Mouse (Mus musculus): Measurements from ENCODE around the gene Lasp1. TPM values are rescaled to one million over a fixed set of nuclear protein-coding genes. Genes with fewer than 3 reads are reported as not detected.
A peak's percentile ranks its signal among the peaks of the same experiment; 100 is the strongest.
"Not testable (repeated sequence)": the region's sequence is repeated elsewhere in the genome, so short reads cannot be mapped to it uniquely, and the experiment has no call there.

Lasp1 gene
- 10 to 100 TPM; 46.3 to 68.4 TPM for total RNA-seq (2021)
- long read RNA-seq, experiment 1, transcript Lasp1-201 (7 exons, 3,540 nt): major isoform, 78 of 121 reads
- long read RNA-seq, experiment 1, transcript Lasp1-205 (3 exons, 758 nt): minor isoform, 16 of 121 reads
- long read RNA-seq, experiment 1, partial matches to known transcripts: 5 of 121 reads
- long read RNA-seq, experiment 1, other reads (novel, unspliced or antisense): 22 of 121 reads
- long read RNA-seq, experiment 2, transcript Lasp1-201 (7 exons, 3,540 nt): major isoform, 57 of 80 reads
- long read RNA-seq, experiment 2, transcript Lasp1-205 (3 exons, 758 nt): minor isoform, 10 of 80 reads
- long read RNA-seq, experiment 2, partial matches to known transcripts: 11 of 80 reads
- long read RNA-seq, experiment 2, other reads (novel, unspliced or antisense): 2 of 80 reads

- peak; percentile 80 for DNase-seq
Measured at GRCm38 (mm10) chr11:97798782-97799145, at the start of gene Lasp1. Lasp1 (plus strand) TSS chr11:97799000.

DNA sequence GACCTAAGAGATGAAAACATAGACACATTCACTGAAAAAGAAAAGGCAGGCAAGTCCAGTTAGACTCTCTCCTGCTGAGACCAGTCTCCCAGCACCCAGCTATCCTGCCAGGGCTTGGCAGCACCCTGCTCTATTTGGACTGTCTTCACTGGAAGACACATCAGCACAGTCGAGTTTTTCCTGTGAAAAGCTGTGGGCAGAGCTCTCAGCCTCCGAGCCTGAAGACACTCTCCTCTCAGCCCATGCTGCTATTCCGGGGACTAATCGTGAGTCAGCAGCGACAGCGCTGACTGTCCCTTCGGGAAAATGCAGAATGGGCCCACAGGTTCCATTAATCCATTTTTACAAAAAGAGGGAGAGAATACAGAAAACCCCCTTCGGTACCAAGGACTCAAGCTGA lies 45.5 kb upstream of the Lasp1 start:
- no peak for DNase-seq

- no peak for DNase-seq
Measured at GRCm38 (mm10) chr11:97758125-97758524, 40.7 kb upstream of the Lasp1 start.

- no peak for DNase-seq
Measured at GRCm38 (mm10) chr11:97758942-97759341, 39.9 kb upstream of the Lasp1 start.

- DNase-seq: no peak
Measured at GRCm38 (mm10) chr11:97761638-97762037, 37.2 kb upstream of the Lasp1 start.

GRCm38 (mm10) chr11:97766154-97766881 lies 32.5 kb upstream of the Lasp1 start, which contains the start of gene Cwc25:
Cwc25 (minus strand) TSS chr11:97766556.
- DNase-seq: peak; percentile 91

- no peak for DNase-seq
Measured at GRCm38 (mm10) chr11:97769704-97770103, 29.1 kb upstream of the Lasp1 start.

- no peak for DNase-seq
Measured at GRCm38 (mm10) chr11:97771410-97771809, 27.4 kb upstream of the Lasp1 start.

- DNase-seq: no peak
Measured at GRCm38 (mm10) chr11:97775186-97775585, 23.6 kb upstream of the Lasp1 start.

DNA sequence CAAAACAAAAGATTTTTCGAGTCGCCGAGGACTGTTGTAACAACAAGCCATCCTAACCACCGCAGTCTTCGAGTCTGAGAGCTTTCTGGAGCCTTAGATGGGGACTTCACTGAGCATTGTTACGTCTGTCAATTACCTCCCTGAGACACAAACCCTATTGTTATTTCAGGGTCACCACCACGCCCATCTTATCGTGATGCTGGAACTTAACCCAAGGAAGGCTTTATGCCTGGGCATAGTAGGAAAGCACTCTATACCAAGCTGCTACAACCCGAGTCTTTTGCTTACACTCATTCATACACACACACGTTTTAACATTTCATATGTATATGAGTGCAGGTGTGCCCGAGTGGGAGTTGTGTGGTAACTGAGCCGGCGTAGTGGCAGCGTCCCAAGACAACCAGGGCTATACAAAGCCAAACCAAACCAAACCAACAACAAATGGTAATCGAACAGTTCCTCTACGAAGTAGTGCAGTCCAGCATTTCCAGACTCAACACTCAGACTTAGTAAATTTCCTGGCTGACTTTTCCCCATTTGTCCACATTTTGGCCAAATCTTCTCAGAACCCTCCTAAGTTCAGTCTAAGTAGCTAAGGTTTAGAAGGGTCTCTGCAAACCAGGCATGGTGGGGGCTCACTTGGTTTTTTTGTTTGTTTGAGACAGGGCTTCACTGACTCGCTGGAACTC lies 22.8 kb upstream of the Lasp1 start, which contains the start of gene 1700001P01Rik:
1700001P01Rik (minus strand) TSS at position 111 of the 689 bp plus-strand sequence.
- DNase-seq: no peak

DNA sequence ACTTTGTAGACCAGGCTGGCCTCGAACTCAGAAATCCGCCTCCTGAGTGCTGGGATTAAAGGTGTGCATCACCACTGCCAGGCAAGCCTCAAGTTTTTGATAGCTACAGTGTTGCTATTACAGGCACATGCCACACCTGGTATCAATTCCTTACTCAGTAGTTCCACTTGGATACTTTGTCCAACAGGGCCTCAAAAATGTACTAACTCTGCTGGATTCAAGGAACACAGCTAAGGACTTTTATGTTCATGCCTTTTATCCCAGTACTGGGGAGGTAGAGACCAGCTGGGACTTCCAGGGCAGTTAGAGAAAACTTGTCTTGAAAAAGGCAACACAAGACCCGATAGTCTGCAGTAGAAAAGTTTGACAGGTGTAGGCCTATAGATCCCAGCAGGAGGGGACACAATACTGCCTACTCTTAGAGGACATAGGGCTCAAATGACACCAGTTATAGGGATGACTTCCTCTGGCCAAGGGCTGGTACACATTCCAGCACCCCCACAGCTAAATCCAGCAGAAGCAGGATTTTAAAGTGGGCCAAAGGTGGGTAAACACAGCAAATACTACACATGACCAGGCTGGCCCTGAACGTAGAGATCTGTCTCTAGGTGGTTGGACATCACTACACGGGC lies 22.2 kb upstream of the Lasp1 start:
- no peak for DNase-seq

DNA sequence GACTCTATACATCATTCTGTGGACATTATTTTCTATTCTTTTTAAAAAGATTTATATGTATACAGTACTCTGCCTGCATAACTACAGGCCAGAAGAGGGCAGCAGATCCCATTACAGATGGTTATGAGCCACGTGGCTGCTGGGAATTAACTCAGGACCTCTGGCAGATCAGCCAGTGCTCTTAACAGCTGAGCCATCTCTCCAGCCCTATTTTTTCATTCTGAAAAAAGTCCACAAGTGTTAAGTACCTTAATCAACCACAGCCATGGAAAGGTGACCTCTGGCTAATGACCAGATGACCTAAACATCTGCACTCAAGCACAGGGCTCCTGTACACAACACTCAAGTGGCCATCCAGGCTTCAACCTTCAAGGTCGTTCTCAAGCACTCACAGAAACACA lies 21.7 kb upstream of the Lasp1 start:
- no peak for DNase-seq

DNA sequence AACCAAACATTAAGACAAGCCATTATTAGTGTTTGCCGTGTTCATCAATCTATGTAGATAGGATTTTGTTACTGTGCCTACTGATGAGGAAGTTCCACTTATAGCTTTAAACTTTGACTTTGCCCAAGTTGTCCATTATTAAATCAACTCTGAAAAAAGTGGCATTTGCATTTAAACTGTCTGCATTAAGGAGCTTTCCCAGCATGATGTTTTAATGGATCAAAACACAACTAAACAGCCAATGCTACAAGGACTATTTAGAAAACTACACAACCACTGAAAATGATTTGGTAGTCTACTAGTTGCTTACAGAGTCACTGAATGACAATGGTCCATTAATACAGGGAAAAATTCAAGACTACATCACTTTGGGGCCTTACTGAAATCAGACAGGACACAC lies 19.9 kb upstream of the Lasp1 start:
- no peak for DNase-seq

DNA sequence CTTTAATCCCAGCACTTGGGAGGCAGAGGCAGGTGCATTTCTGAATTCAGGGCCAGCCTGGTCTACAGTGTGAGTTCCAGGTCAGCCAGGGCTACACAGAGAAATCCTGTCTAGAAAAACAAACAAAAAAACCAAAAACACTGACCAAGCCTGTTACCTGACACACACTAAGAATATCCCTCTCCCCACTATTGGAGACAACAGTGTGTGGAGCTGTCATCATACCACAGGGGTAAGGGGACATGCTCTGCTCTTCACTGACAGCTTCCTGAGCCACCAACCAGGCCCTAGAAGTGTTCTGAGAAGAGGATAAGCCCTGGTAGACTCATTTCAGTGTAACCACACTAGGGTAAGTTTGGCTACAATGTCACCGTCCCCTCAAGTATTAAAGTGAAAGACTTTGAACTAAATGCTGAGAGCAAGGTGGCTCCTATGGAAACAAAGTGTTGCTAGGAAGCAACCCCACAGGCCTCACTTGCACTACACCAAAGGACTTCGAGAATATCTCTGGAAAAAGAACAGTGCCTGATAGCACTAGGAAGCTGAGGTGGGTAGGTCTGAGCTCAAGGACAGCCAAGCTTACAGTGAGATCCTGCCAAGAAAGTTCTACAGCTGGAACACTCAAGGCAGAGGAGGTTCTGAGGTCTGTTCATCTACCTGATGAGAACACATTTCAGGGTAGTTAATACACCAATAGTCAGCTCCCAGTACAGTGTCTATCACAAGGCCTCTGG lies 18.7 kb upstream of the Lasp1 start:
- no peak for DNase-seq

DNA sequence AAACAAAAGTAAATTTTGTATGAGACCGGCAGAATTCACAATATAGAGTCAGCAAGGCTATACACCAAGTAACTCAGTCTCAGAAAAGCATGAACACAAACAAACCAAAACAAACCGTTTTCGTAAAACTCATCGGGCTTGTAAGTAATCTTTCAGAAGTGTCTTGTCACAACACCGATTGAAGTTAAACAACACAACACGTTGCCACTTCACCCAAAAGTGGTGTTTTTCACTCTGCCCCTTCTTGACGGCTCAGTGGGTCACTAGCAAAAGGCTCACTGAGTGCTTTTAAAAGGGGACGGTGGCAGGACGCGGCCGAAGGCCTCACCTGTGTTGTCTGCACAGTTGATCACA lies 17.3 kb upstream of the Lasp1 start:
- no peak for DNase-seq

GRCm38 (mm10) chr11:97781832-97782563 lies 16.8 kb upstream of the Lasp1 start, which contains the start of gene Rpl23:
Rpl23 (minus strand) TSS chr11:97782437.
- peak; percentile 100 for DNase-seq

GRCm38 (mm10) chr11:97782564-97782895 lies 16.3 kb upstream of the Lasp1 start:
- no peak for DNase-seq

DNA sequence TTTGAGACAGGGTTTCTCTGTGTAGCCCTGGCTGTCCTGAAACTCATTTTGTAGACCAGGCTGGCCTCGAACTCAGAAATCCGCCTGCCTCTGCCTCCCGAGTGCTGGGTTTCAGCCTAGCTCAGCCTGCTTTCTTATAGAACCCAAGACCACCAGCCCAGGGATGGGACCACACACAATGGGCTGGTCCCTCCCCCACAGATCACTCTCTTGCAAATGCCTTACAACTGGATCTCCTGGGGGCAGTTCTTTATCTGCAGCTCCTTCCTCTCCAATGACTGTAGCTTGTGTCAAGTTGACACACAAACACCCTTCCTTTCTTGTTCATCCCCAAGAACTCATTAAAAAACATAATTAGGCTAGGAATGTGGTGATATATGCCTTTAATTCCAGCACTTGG lies 10.8 kb upstream of the Lasp1 start:
- DNase-seq: no peak

GRCm38 (mm10) chr11:97789727-97790126 lies 9.1 kb upstream of the Lasp1 start:
- no peak for DNase-seq

GRCm38 (mm10) chr11:97790778-97791438 lies 7.9 kb upstream of the Lasp1 start:
- DNase-seq: not testable (repeated sequence)

DNA sequence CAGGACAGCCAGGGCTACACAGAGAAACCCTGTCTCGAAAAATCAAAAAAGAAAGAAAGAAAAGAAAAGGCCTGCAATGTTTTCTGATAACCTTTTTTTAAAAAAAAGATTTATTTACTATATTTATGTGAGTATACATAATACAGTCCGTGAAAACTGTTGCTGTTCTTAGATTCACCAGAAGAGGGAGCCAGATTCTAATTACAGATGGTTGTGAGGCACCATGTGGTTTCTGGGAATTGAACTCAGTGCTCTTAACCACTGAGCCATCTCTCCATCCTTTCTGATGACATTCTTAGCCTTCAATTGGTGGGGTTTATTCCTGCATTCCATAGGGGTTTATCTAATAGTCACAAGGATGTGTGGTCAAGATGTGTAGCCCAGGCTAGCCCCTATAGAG lies 5.6 kb upstream of the Lasp1 start:
- DNase-seq: no peak

Measured in gastrocnemius, postnatal 10 days (tissue).